Mouse (Mus musculus) leukemia stem cell, adult 10-12 weeks (primary cell): Measurements from ENCODE around the gene Tnfaip8l2. TPM values are rescaled to one million over a fixed set of nuclear protein-coding genes. Genes with fewer than 3 reads are reported as not detected.

Experiments used
- polyA plus RNA-seq: library from polyadenylated mRNA; stranded (reverse); fragments of >175 nt; gene quantifications from 2 replicates; pipeline ENCODE4 v1.2.3, GENCODE M21; 2012; ENCODE audit warnings: low replicate concordance

Gene Tnfaip8l2
- polyA plus RNA-seq, result 2.8 and 9.0 TPM in 2 replicates

GRCm38 (mm10) chr3:95141952-95142616, at the start of gene Tnfaip8l2:
Tnfaip8l2 (minus strand) TSS chr3:95142360.

GRCm38 (mm10) chr3:95159987-95160963, 18.1 kb upstream of the Tnfaip8l2 start, which contains the start of gene Sema6c:
Sema6c (plus strand) TSS chr3:95160457.

GRCm38 (mm10) chr3:95133680-95134101, 8.5 kb downstream of the Tnfaip8l2 start, which contains the start of the genes Scnm1 and Lysmd1:
Scnm1 (minus strand) TSS chr3:95134011.
Lysmd1 (plus strand) TSS chr3:95134088.

GRCm38 (mm10) chr3:95124246-95124645, 17.9 kb downstream of the Tnfaip8l2 start, which contains the start of gene Tmod4:
Tmod4 (plus strand) TSS chr3:95124476.

GRCm38 (mm10) chr3:95110911-95111726, 31.0 kb downstream of the Tnfaip8l2 start, which contains the start of gene Vps72:
Vps72 (plus strand) TSS chr3:95111022.

GRCm38 (mm10) chr3:95106338-95107117, 35.6 kb downstream of the Tnfaip8l2 start, which contains the start of gene Pip5k1a:
Pip5k1a (minus strand) TSS chr3:95106930.

Other genes starting within 250 kb of the Tnfaip8l2 start
- 5.0 and 35.4 TPM in 2 replicates for gene Selenbp1, start 209.3 kb downstream of the Tnfaip8l2 start, polyA plus RNA-seq
- gene Rfx5, start 188.3 kb downstream of the Tnfaip8l2 start, polyA plus RNA-seq, result 9.7 and 9.8 TPM in 2 replicates
- gene Pi4kb, start 167.6 kb downstream of the Tnfaip8l2 start, polyA plus RNA-seq, result 7.6 and 7.7 TPM in 2 replicates
- 17.4 and 30.5 TPM in 2 replicates for gene Zfp687, start 126.9 kb downstream of the Tnfaip8l2 start, polyA plus RNA-seq
- gene Psmd4, start 99.7 kb downstream of the Tnfaip8l2 start, polyA plus RNA-seq, result 48.7 and 63.1 TPM in 2 replicates
- 10.1 and 25.6 TPM in 2 replicates for gene Pip5k1a, start 35.4 kb downstream of the Tnfaip8l2 start, polyA plus RNA-seq
- gene Vps72, start 31.3 kb downstream of the Tnfaip8l2 start, polyA plus RNA-seq, result 177 and 301 TPM in 2 replicates
- gene Tmod4, start 17.9 kb downstream of the Tnfaip8l2 start, polyA plus RNA-seq, result 0.28 TPM in 1 of 2 replicates, not detected in the other
- 2.5 and 4.8 TPM in 2 replicates for gene Scnm1, start 8.3 kb downstream of the Tnfaip8l2 start, polyA plus RNA-seq
- gene Lysmd1, start 8.3 kb downstream of the Tnfaip8l2 start, polyA plus RNA-seq, result 3.9 and 5.0 TPM in 2 replicates
- 0.63 and 0.71 TPM in 2 replicates for gene Sema6c, start 18.1 kb upstream of the Tnfaip8l2 start, polyA plus RNA-seq
- gene Gabpb2, start 75.6 kb upstream of the Tnfaip8l2 start, polyA plus RNA-seq, result 2.4 and 7.3 TPM in 2 replicates
- 252 and 331 TPM in 2 replicates for gene Cdc42se1, start 86.4 kb upstream of the Tnfaip8l2 start, polyA plus RNA-seq
- gene Mllt11, start 89.8 kb upstream of the Tnfaip8l2 start, polyA plus RNA-seq, result 3.0 and 11.4 TPM in 2 replicates
- gene Gm128, start 99.2 kb upstream of the Tnfaip8l2 start, polyA plus RNA-seq, result 0.46 and 0.96 TPM in 2 replicates
- gene Bnipl, start 108.8 kb upstream of the Tnfaip8l2 start, polyA plus RNA-seq, result not detected in 2 replicates
- 120 and 126 TPM in 2 replicates for gene Mindy1, start 139.0 kb upstream of the Tnfaip8l2 start, polyA plus RNA-seq
- 1.3 and 3.3 TPM in 2 replicates for gene Prune1, start 139.7 kb upstream of the Tnfaip8l2 start, polyA plus RNA-seq
- 0.52 and 1.0 TPM in 2 replicates for gene Anxa9, start 164.8 kb upstream of the Tnfaip8l2 start, polyA plus RNA-seq
- gene Cers2, start 172.4 kb upstream of the Tnfaip8l2 start, polyA plus RNA-seq, result 76.6 and 174 TPM in 2 replicates
- 22.6 and 30.5 TPM in 2 replicates for gene Setdb1, start 214.8 kb upstream of the Tnfaip8l2 start, polyA plus RNA-seq